Mouse (Mus musculus) thymus, adult 18-20 months (tissue): ENCODE data around the gene Itgam.
"Not testable (repeated sequence)": the region's sequence is repeated elsewhere in the genome, so short reads cannot be mapped to it uniquely, and the experiment has no call there.

Experiments used
- DNase-seq, 2 experiments: peaks; one replicate each; pipeline ENCODE4 v3.0.0; 2022; ENCODE audit warnings: mixed read lengths in 2 of 2

The Itgam gene

DNA sequence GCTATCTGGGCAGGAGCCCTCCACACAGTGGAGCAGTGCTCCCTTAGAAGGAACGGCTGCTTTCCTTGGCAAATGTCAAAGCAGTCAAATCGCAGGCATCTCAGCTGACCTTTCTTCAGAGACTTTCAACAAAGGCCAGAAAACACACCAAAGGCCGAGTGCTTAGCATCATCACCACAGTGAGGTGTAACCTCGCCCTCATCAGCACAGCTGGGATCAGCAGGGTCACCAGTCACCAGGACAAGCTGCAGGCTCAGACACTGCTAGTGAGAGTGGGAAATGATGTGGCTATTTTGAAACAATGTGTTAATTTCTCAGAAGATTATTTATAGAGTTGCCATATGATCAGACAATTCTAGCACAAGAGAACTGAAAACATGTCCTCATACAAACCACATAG is 74.5 kb downstream of the Itgam start:
- no peak for DNase-seq

DNA sequence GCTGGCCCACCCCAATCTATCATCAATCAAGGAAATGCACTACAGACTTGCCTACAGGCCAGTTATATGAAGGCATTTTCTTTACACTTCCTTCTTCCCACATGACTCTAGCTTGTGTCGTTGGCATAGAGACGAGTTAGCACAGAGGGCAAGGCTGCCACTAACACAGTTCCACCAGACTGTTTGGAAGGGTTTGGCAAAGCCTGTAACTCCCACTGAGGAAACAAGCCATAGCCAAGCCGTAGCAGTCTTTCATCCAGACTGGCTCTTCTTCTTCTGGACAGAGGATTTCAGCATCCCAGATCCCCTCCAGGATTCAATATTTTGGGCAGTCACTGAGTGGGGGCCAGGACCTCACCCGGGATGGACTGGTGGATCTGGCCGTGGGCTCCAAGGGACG is 77.2 kb downstream of the Itgam start:
- no peak for DNase-seq

DNA sequence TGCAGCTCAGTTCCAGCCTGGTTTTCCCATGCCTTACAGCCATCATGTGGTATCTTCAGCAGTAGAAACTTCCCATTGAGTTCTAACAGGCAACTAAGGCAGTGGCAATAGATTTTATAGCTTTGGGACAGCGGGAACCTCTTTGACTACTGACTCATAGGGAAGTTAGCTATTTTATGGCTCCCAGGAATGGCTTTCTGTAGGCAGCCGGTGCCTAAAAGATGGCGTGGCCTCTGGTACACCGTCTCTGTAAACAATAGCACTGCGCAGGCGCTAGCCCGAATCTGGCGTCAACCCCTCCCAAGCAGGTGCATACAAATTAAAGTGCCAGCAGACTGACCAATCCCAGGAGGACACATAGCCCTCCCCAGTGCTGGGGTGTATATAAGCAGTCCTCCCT is 88.5 kb downstream of the Itgam start:
- DNase-seq, result no peak

DNA sequence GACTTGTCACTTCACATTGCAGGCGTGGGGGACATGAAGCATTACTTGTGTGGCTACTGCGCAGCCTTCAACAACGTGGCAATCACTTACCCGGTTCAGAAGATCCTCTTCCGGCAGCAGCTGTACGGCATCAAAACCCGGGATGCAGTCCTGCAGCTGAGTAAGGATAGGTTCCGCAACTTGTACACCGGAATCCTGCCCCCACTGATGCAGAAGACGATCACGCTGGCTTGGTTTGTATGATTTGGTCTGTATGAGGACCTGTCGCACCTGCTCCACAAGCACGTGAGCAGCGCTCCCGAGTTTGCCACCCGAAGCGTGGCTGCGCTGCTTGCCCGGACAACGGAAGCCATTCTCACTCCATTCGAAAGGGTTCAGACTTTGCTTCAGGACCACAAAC is 91.6 kb downstream of the Itgam start, which contains the start of gene Itgad:
Gene Itgad (plus strand): TSS at position 301 of the 400 bp plus-strand sequence.
- no peak for DNase-seq

DNA sequence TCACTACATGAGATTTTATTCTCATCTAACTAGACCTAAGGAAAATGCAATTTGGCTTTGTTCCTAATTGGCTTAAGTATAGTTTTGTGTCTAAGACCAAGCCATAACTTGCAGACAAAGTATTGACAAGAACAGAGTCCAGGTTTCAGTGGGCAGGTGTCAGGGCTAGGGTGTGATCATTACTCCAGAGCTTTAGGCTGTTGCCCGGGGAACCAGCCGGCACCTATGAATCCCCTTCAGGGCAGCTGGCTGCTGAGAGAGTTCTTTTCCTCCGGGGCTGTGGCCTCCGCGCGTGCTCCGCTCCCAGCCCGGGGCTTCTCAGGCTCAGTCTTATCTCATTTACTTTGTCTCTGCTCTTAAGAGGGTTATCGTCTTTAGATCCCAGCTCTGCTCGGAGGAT is 92.5 kb downstream of the Itgam start:
- DNase-seq, result no peak

DNA sequence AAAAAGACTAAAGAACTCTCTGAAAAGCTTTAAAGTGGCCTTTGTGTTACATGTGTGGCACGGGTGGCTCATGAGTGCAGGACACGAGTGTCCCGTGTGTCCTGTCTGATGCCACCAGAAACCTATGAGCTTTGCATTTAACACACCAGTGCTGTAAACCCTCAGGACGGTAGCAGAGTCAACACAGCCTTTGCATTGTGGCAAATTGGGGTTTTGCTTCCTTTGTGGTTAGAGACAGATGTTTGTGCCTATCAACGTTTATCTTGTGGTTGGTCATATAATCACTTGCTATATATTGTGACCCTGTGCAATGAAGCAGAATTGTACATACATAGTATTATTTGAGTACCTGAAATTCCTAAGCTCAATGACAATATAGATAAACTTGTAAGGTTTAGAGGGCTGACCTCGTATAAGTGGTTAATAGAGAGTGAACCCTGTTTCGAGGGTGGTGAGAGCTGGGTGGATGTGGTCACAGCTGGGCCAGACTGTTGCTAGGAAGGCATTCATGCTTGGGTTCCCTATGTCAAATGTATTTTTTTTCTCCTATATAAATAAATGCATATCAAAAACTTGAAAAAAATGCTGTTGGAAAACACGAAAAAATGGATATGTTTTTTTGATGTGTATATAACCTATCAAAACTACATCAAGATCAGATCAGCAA is 96.4 kb downstream of the Itgam start:
- not testable (repeated sequence) for DNase-seq

DNA sequence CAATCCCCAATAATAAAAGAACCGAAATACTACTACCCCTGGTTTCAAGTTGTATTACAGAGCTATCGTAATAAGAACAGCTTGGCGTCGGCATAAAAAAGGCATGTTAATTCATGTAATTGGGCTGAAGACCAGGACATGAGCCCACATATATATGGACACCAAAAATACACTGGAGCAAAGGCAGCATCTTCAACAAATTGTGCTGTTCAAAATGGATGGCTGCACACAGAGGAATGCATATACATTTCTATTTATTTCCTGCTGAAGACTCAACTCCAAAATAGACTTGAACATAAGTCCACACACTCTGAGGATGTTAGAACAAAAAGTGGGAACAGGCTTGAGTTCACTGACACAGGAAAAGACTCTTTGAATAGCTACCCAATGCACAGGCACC is 101.6 kb downstream of the Itgam start:
- no peak for DNase-seq

DNA sequence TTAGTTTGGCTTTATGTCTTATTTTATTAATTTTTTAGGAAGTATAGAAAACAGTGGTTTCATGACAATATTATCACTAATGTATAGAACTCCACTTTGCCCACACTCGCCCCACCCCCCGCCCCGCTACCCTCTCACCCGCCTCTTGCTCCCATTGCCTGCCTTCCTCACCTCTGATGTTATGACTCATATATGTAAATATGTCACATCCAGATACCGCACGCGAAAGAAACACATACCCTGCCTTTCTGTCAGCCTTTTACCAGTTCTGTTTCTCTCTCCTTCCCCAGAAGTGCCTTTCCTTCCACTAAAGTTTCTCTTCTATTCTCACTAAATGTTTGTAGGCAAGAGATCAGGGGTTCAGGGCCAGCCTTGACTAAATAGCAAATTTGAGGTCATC is 104.0 kb downstream of the Itgam start:
- DNase-seq, result no peak
